Mouse (Mus musculus) thymus, postnatal 0 days (tissue): ENCODE results near the gene Acsl1. TPM values are rescaled to one million over a fixed set of nuclear protein-coding genes. Genes with fewer than 3 reads are reported as not detected.
A peak's percentile ranks its signal among the peaks of the same experiment; 100 is the strongest.
"Not testable (repeated sequence)": the region's sequence is repeated elsewhere in the genome, so short reads cannot be mapped to it uniquely, and the experiment has no call there.

Source experiments
- DNase-seq: peaks from one replicate; pipeline ENCODE4 v3.0.0-alpha.2; 2015; ENCODE audit warnings: low spot score
- polyA plus RNA-seq: library from polyadenylated mRNA; unstranded; fragments of >200 nt; fragmentation: Nextera tagmentation; extraction: Ambion mirVana; gene quantifications from 2 replicates; pipeline ENCODE4 v1.2.1, GENCODE M21; 2015

Gene Acsl1
- polyA plus RNA-seq, 1 experiment from 2014 or later = 8.4 TPM

DNA sequence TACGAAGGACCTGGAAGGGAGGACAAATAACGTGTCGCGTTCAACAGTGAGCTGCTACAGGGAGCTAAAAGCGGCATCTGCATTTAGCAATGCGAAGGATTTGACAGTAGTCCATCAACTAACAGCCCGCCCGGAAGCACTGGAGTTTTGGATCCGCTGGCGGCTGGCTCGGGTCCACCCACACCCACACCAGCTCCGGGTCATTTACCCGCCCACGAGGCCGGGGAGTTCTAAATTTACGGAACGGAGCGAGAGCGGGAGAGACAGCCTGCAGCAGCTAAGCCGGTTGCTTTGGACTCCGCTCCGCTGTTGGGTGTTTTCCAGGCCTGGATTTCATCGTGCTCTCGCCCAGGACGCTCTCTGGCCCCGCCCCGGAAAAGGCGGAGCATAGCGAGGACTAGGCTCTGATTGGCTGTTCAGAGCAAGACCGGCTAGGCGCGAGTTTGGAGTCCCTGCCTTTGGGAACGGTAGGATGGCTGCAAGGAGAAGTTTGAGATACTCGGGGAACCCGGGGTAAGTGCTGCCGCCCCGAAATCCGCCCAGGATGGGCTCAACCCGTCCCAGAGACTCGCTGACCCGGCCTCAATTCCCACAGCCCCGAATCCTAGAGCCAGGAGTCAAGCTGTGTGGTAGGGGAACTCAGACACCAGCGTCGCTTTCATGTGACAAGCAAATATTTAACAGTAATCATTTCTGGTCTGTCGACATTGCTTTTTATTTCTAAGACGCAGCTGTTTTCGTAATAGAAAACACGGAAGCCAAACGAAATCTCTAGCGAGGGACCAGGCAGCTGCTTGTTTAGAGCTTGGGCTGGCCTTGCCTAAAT is 81.0 kb downstream of the Acsl1 start, which contains the start of gene Cenpu:
TSS of gene Cenpu (plus strand) at position 414 of the 826 bp plus-strand sequence.
- DNase-seq = peak; percentile 99

DNA sequence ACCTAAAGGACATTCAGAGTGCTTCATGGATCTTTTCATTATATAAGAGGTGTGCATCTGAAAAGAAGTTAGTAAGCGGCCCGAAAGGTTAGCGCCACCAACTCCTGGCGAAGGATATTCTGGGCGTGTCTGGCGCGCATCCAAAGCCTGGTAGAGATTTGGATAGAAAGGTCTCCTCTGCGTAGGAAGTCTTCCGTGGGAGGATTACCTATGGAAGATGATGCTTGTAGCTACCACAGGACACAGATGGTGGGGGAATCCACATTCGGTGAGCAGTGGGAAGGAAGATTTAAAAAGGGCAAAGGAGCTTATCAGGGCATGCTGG is 81.6 kb downstream of the Acsl1 start:
- DNase-seq = no peak

DNA sequence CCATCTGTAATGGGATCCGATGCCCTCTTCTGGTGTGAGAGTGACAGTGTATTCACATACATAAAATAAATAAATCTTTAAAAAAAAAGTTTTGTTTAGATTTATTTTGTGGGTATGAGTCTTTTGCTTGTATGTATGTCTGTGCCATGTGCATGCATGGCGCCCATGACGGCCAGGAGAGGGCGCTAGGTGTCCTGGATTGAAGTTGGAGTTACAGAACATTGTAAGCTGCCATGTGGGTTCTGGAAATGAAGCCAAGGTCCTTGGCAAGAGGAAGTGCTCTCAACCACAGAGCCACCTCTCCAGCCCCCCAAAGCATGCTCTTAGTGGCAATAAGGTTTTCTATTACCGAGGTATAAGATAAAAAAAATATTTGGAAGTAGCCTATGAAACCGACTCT is 88.6 kb downstream of the Acsl1 start:
- DNase-seq = peak; percentile 32

DNA sequence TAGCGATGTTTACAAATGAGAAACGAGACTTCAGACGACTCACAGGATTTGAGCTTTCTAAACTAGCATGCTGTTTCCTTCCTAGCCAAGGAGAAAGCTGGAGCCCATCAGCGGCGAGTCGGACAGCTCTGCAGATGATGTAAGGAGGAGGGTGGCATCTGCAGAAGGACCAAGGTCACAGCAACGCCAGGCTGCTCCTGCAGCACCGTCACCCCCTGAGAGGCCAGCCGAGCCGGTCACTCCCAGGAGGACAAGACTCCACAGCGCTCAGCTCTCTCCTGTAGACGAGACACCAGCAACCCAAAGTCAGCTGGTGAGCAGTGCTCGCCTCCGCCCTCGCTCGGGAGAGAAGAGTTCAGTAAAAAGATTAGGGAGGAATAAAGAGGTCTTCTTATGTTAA is 91.5 kb downstream of the Acsl1 start:
- no peak for DNase-seq

DNA sequence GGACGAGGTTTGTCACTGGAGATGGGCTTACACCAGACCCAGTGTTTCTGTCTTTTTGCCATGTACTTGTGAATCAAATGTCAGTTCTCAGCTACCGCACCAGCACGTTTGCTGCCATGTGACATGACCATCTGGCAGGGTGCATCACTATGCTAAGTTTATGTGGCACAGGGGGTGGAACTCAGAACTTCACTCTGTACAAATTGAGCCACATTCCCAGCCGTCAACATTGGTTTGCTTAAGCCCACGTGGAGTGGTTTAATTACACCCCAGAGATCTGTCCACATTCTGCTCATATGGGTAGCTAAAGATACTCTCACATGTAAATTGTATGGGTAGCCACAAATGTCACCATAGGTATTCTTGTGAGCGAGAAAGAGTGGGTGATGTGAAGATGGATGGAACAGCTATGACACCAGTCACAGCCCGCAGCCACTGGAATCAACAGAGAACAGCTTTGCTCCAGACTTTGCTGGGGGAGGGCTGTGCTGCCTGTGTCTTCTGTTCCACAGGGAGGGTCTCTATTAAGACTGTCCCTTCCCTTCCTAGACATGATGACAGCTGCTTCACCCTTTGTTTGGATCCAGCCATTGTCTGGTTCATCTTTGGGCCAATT is 96.2 kb downstream of the Acsl1 start:
- DNase-seq = no peak

DNA sequence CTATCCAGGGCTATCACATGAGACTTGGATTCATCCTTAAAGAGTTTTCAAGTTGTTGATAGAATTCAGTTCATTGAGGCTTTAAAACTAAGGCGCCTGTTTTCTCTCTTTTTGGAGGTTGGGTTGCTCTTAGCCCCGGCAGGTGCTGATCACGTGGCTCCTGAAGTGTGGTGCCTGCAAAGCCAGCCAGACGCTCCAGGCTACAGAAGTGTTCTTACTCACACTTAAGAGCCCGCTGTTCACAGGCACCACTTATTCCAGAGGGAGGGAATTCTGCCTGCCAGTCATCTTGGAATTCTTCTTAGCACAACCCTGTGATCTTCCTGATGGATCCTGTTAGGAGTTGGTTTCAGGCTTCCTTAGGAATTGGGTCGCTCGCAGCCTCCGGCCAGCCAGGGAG is 97.1 kb downstream of the Acsl1 start:
- DNase-seq = no peak

DNA sequence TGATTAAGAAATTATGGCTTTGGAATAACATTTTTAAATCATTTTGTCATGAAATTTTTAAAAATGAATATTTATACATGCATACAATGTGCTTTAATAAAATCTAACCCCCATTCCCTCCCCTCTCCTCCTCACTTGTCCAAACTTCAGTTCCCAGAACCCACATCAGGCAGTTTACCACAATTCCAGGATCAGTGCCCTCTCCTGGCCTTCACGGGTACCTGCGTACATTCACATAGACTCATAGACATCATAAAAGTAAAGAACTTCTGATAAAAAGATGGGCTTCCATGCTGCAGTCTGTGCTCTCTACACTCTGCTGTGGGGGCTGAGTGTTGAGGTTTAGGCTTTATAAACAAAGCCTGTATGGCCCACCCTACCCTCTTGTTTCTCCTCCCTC is 98.1 kb downstream of the Acsl1 start:
- peak; percentile 4 for DNase-seq

- peak; percentile 15 for DNase-seq
Observed at GRCm38 (mm10) chr8:46569659-46570441, 99.0 kb downstream of the Acsl1 start.

DNA sequence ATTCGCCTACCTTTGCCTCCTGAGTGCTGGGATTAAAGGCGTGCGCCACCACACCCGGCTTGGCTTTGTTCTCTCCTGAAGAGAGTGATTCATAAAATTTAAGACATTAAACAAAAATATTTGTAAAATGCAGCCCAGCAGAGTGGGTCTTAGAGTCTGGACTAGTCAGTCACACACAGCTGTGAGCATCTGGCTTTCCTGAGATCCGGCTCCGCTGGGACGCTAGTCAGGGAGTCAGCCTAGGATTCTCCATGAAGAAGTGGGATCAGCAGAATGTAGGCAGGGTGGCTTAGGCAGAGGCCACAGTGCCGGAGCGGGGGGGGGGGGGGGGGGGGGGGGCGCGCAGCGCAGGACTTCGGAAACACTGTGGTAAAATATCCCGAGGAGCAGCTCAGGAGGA is 99.8 kb downstream of the Acsl1 start:
- no peak for DNase-seq

DNA sequence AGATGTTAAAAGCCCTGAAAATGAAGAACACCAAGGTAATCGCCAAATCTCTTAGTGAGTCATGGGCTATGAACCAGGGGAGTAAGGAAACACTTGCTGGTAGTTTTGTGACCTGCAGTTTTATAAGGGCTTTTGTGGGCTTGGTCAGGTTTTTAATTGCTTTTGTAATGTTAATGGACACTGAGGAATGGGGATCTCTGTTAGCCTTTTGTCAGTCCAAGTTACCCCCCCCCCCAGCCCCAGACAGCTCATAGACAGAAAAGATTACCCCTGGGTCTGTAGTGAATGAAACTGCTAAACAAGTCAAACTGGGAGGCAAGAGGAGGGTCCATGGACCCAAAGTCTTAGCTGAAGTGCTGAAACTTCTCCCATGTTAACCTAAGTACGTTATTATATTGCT is 102.6 kb downstream of the Acsl1 start:
- no peak for DNase-seq

GRCm38 (mm10) chr8:46573964-46574363 is 103.1 kb downstream of the Acsl1 start:
- DNase-seq = no peak

- no peak for DNase-seq
Observed at GRCm38 (mm10) chr8:46578794-46579193, 108.0 kb downstream of the Acsl1 start.

DNA sequence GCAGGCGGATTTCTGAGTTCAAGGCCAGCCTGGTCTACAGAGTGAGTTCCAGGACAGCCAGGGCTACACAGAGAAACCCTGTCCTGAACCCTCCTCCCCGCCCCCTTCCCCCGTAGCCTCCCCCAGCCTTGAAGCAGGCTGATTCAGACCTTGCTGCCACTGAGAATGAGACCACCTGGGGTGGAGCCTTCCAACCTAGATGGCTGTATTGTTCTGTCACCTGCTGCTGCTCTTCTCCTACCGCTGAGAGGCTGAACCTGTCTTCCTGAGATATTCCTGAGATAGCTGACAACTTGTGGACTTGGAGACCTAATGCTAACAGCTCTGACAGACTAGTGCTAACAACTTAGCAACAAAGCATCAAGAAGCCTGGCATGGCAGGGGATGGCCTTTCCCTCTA is 113.5 kb downstream of the Acsl1 start:
- DNase-seq = not testable (repeated sequence)

DNA sequence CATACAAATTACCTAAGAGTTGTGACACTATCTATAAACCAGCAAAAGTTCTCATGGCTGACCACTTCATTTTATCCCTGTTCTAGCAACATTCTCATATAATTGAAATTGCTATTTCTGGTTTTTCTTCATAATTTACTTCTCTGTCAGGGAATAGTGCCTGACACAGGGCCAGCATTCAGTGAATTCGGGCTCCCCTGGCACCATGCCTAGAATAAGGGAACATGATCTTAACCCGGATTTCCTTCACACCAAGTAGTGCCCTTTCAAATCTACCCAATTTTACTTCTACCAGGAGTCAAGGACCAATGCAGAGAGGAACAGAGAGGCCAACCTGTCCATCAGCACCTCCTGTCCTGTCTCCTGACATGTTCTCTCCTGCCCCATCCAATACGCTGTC is 114.7 kb downstream of the Acsl1 start:
- DNase-seq = no peak

Other genes starting within 250 kb of the Acsl1 start
- gene Helt, start 176.4 kb upstream of the Acsl1 start, polyA plus RNA-seq = 0.23 TPM in 1 of 2 replicates, not detected in the other
- 15.5 and 16.3 TPM in 2 replicates for gene Cenpu, start 81.0 kb downstream of the Acsl1 start, polyA plus RNA-seq
- gene Primpol, start 146.2 kb downstream of the Acsl1 start, polyA plus RNA-seq = 15.1 and 16.9 TPM in 2 replicates
- gene Casp3, start 146.3 kb downstream of the Acsl1 start, polyA plus RNA-seq = 82.5 and 93.9 TPM in 2 replicates